Mouse (Mus musculus) lung, adult 2 months (tissue): ENCODE measurements around the gene Slc38a6.

ENCODE experiments used
- CTCF ChIP-seq: fragments of 200-500 bp; IDR thresholded peaks from 2 replicates; pipeline ENCODE4 v1.5.1; 2011; ENCODE audit warnings: mild to moderate bottlenecking, low read length, control low read depth; ENCODE audit not compliant: insufficient read depth
- POLR2A ChIP-seq: fragments of 200-500 bp; IDR thresholded peaks from 2 replicates; pipeline ENCODE4 v1.6.1; 2011; ENCODE audit warnings: low read depth, mild to moderate bottlenecking, control low read depth, low read length, borderline replicate concordance; ENCODE audit errors: extremely low read depth

GRCm38 (mm10) chr12:73367460-73368079 is 81.0 kb downstream of the Slc38a6 start:
- no peak for TF ChIP-seq CTCF
- TF ChIP-seq POLR2A = no peak
